Mouse (Mus musculus) liver, embryonic 14.5 days (tissue): ENCODE results near the gene Sestd1. TPM values are rescaled to one million over a fixed set of nuclear protein-coding genes. Genes with fewer than 3 reads are reported as not detected.

Source experiments
- ATAC-seq: fragments of 200-750 bp; cut with Nextera tagmentation; 2 replicates; pipeline ENCODE4 v1.8.0; 2017; ENCODE audit warnings: moderate number of reproducible peaks, mild to moderate bottlenecking, moderate library complexity; ENCODE audit not compliant: insufficient read depth
- DNase-seq, 3 experiments: peaks; one replicate each; pipeline ENCODE4 v3.0.0-alpha.2; 2012 to 2013; ENCODE audit warnings: low read depth in 3 of 3, low spot score in 3 of 3
- H3K27ac ChIP-seq: fragments of 300-500 bp; sonication (generic); 2 replicates; pipeline ENCODE4 v1.5.1; 2014; ENCODE audit warnings: moderate library complexity, mild to moderate bottlenecking, control low read depth, inconsistent platforms
- H3K27me3 ChIP-seq: fragments of 300-500 bp; sonication (generic); 2 replicates; pipeline ENCODE4 v1.6.1; 2014; ENCODE audit warnings: mild to moderate bottlenecking, low read length, moderate library complexity; ENCODE audit not compliant: control insufficient read depth, insufficient read depth
- H3K36me3 ChIP-seq: fragments of 300-500 bp; sonication (generic); replicated peaks from 2 replicates; pipeline ENCODE4 v1.6.1; 2014; ENCODE audit warnings: low read depth; ENCODE audit not compliant: control insufficient read depth, insufficient read depth
- H3K4me1 ChIP-seq, 2 experiments: fragments of 200-500 bp in 1 of 2; fragments of 300-500 bp in 1 of 2; sonication (generic) in 1 of 2; replicated peaks; 2 replicates each; pipeline ENCODE4 v1.6.1; 2012 to 2014; ENCODE audit warnings: antibody characterized with exemption in 1 of 2, inconsistent platforms in 1 of 2, low read length in 1 of 2; ENCODE audit not compliant: control insufficient read depth in 2 of 2, insufficient read depth in 2 of 2
- H3K4me2 ChIP-seq: fragments of 300-500 bp; sonication (generic); 2 replicates; pipeline ENCODE4 v1.6.1; 2014; ENCODE audit warnings: low read depth, mild to moderate bottlenecking, control low read depth, moderate library complexity
- H3K4me3 ChIP-seq, 2 experiments: fragments of 200-500 bp in 1 of 2; fragments of 300-500 bp in 1 of 2; sonication (generic) in 1 of 2; 2 replicates each; pipeline ENCODE4 v1.5.1; 2012 to 2014; ENCODE audit warnings: low read depth in 2 of 2, low read length in 2 of 2, mild to moderate bottlenecking in 2 of 2, control low read depth in 1 of 2, inconsistent platforms in 1 of 2, moderate library complexity in 1 of 2; ENCODE audit not compliant: insufficient read depth in 1 of 2
- H3K9ac ChIP-seq: fragments of 300-500 bp; sonication (generic); replicated peaks from 2 replicates; pipeline ENCODE4 v1.6.1; 2014; ENCODE audit warnings: mild to moderate bottlenecking, control low read depth, moderate library complexity
- H3K9me3 ChIP-seq: fragments of 300-500 bp; sonication (generic); 2 replicates; pipeline ENCODE4 v1.6.1; 2016; ENCODE audit warnings: low read length, mixed read lengths; ENCODE audit not compliant: control insufficient read depth
- CTCF ChIP-seq: IDR thresholded peaks from 2 replicates; pipeline ENCODE4 v1.5.1; 2016; ENCODE audit warnings: antibody characterized with exemption, low read depth, control low read depth
- EP300 ChIP-seq: IDR thresholded peaks from 2 replicates; pipeline ENCODE4 v1.6.1; 2016; ENCODE audit warnings: antibody characterized with exemption, low read depth
- WGBS: fragments of 180-500 bp; shearing (Covaris S2); extraction: QIAGEN DNeasy Blood & Tissue Kit; methylation state at CpG from one replicate; pipeline ENCODE4 v1.1.7; 2014; ENCODE audit not compliant: insufficient replicate concordance; 5-methylcytosine and 5-hydroxymethylcytosine counted together
- polyA plus RNA-seq, 2 experiments: library from polyadenylated mRNA; depleted of rRNA in 1 of 2; stranded (reverse) in 1 of 2; unstranded in 1 of 2; fragments of >200 nt; fragmentation: Nextera tagmentation in 1 of 2; extraction: Ambion mirVana in 1 of 2; gene quantifications; 2 replicates each; pipeline versions ENCODE4 v1.2.1 to v1.2.3; 2012 to 2014

Gene Sestd1
- polyA plus RNA-seq, 2 experiments, result 0.46 to 0.48 TPM

DNA sequence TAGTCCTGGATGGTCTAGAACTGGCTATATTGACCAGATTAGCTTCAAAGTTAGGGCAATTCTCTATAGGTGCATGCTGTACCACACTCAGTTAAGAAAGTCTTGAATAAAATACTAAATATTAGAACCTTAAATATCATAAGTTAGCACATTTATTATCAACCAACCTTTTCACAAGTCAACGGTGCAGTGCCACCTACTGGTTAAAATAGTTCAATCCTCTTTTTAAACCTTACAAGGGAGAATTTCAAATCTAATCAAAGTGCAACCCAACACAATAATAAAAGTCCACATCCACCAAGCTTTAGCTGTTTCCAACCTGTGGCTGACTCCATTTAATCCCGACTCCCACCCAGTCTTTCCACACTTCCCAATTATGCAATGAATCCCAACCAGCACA, 76.5 kb downstream of the Sestd1 start:
- peaks cover 0 to 3% of the 10 kb centered on the region in 2 experiments; a peak in 1 of 4 replicates for H3K4me1 ChIP-seq
- no peak overlapping the region for H3K9ac ChIP-seq
- no peak overlapping the region for H3K4me2 ChIP-seq
- DNase-seq (peak in 1 of 3 experiments; percentile 9), ATAC-seq (no peak)
- H3K36me3 ChIP-seq, result no peaks in the 10 kb centered on the region
- no peaks in the 10 kb centered on the region for H3K9me3 ChIP-seq
- WGBS, result 27% methylated on average over 2 of the region's 2 CpGs
- TF ChIP-seq EP300, result no peak
- TF ChIP-seq CTCF, result peak; percentile 44
- no peaks in the 10 kb centered on the region for H3K27me3 ChIP-seq
- H3K27ac ChIP-seq, result no peak overlapping the region
- no peak overlapping the region for H3K4me3 ChIP-seq

- Histone ChIP-seq H3K9ac (no peak overlapping the region), H3K36me3 (no peaks in the 10 kb centered on the region), H3K4me1 (peaks cover 0 to 3% of the 10 kb centered on the region in 2 experiments; a peak in 1 of 4 replicates), H3K27ac (no peak overlapping the region), H3K27me3 (no peaks in the 10 kb centered on the region), H3K4me3 (no peak overlapping the region), H3K4me2 (no peak overlapping the region), H3K9me3 (no peaks in the 10 kb centered on the region)
- ATAC-seq (no peak), DNase-seq (no peak)
- TF ChIP-seq EP300 (no peak), CTCF (no peak)
- 84% methylated on average over 1 of the region's 1 CpGs for WGBS
Observed at GRCm38 (mm10) chr2:77201900-77202299, 78.5 kb downstream of the Sestd1 start.

- TF ChIP-seq EP300, result no peak
- TF ChIP-seq CTCF, result no peak
- peak; percentile 20 to 40 (median 23) for DNase-seq
- Histone ChIP-seq H3K36me3 (no peaks in the 10 kb centered on the region), H3K4me2 (peak overlapping the region; percentile 48), H3K27me3 (no peaks in the 10 kb centered on the region), H3K9ac (no peak overlapping the region; the same call in 1 of the 2 replicates), H3K4me3 (peak overlapping the region; percentile 5 to 18; a peak in 1 of 4 replicates), H3K9me3 (no peaks in the 10 kb centered on the region), H3K4me1 (peaks cover 0 to 3% of the 10 kb centered on the region in 2 experiments; a peak in 1 of 4 replicates), H3K27ac (peak overlapping the region; percentile 37)
- 62% methylated on average over 5 of the region's 5 CpGs for WGBS
- ATAC-seq, result peak; percentile 82
Observed at GRCm38 (mm10) chr2:77200958-77201614, 79.3 kb downstream of the Sestd1 start.

DNA sequence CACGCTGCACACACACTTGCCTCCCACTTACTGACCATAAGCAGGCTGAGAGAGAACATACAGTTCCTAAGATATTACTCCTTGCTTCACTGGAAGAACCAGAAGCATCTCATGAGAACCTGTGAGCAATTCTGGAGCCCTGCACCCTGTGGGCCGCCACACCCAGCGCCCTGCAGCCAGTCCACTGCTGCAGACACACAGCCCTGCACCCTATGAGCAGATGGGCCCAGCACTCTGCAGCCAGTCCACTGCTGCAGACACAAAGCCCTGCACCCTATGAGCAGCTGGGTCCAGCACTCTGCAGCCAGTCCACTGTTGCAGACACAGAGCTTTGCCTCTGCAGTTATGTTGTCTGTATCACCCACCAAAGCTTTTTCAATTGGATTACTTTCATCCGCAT, 80.0 kb downstream of the Sestd1 start:
- DNase-seq (no peak), ATAC-seq (no peak)
- TF ChIP-seq EP300, result no peak
- TF ChIP-seq CTCF, result no peak
- no peak overlapping the region for H3K4me3 ChIP-seq
- H3K9ac ChIP-seq, result no peak overlapping the region
- peaks cover 0 to 3% of the 10 kb centered on the region in 2 experiments; a peak in 1 of 4 replicates for H3K4me1 ChIP-seq
- H3K9me3 ChIP-seq, result no peaks in the 10 kb centered on the region
- 78% methylated on average over 4 of the region's 4 CpGs for WGBS
- no peaks in the 10 kb centered on the region for H3K27me3 ChIP-seq
- H3K36me3 ChIP-seq, result no peaks in the 10 kb centered on the region
- no peak overlapping the region for H3K27ac ChIP-seq
- H3K4me2 ChIP-seq, result no peak overlapping the region

GRCm38 (mm10) chr2:77198246-77198645, 82.1 kb downstream of the Sestd1 start:
- ATAC-seq, result no peak
- Histone ChIP-seq H3K9me3 (no peaks in the 10 kb centered on the region), H3K4me1 (peaks cover 0 to 3% of the 10 kb centered on the region in 2 experiments; a peak in 1 of 4 replicates), H3K36me3 (no peaks in the 10 kb centered on the region), H3K4me2 (no peak overlapping the region), H3K27ac (no peak overlapping the region), H3K4me3 (no peak overlapping the region), H3K27me3 (no peaks in the 10 kb centered on the region), H3K9ac (no peak overlapping the region)
- 48% methylated on average over 5 of the region's 5 CpGs for WGBS
- no peak for DNase-seq
- TF ChIP-seq EP300 (no peak), CTCF (no peak)
